Mouse (Mus musculus): ENCODE data around the gene Rcor2.

- no peak for TF ChIP-seq GATA1 (IDR thresholded peaks at IDR 0.05; ENCODE audit: borderline replicate concordance, low read length)
- TF ChIP-seq FLI1 (IDR thresholded peaks at IDR 0.05; ENCODE audit: low read length): no peak
Observed at GRCm38 (mm10) chr19:7278200-7278906, 11.2 kb downstream of the Rcor2 start.
